Mouse (Mus musculus) megakaryocyte-erythroid progenitor cell, adult 5-6 weeks (primary cell): ENCODE measurements at regions not wholly inside any gene's neighbourhood (a gene's known extent, or its start where the extent isn't known, plus 50 kb on each side); places are given as distances from the start of the nearest gene placed in this dataset.

Experiments used
- ATAC-seq: replicated peaks from 2 replicates; pipeline ENCODE4 v1.8.0; 2016; ENCODE audit warnings: mild to moderate bottlenecking, inconsistent platforms; ENCODE audit not compliant: severe bottlenecking, poor library complexity, low FRiP score, low TSS enrichment

DNA sequence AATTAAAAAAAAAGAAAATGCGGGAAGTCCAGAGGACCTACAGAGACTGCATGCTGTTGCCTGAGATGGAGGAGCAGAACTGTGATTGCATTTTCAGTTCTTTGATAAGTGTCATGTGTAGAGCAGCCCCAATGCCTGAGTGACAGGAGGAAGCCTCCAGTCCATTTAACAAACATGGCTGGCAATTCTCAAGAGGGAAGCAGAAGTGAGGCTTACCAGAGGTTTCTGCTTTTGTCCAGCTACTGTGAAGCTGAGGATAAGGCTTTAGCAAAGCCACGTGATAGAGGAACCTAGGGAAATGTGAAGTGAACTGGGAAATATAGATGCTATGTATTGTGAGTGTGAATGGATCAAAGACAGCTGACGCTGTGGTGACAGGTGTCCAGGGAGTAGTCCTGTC is 56.6 kb downstream of the Sucnr1 start:
- ATAC-seq = no peak

DNA sequence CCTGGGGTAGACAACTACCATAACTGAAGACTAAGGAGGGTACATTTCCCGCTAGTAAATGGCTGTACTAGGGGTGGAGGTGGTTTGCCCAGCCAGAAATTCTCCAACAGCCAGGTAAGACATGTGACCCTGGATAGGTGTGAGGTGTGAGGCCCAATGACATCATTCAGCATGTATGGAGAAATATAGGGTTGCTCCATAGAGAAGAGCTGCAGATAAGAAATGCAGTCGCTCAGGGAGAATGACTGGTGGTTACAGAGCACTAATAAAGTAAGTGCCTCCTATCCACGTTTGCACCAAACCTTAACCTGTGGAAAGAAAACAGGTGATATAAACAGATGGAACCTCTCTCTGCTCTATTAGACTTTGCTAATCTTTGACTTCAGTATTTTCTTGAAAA is 78.2 kb downstream of the Sucnr1 start:
- no peak for ATAC-seq

DNA sequence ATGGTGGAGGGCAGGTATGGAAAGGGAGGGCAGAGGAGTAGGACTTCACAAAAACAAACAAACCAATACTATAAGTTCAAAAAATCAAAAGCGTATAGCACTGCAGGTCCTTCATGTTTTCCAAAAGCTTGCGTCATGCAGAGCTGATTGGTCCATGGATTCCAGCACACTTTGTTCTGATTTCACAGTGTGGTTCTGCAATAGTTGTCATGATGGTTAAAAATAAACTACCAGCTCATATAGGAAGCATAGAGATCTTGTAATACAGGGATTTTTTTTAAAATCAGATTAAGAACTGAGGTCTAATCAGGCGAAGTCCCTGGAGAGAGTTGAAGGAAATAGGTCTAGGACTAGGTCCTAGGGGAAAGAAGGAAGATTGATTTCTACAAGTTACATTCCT is 86.0 kb downstream of the Sucnr1 start:
- no peak for ATAC-seq

DNA sequence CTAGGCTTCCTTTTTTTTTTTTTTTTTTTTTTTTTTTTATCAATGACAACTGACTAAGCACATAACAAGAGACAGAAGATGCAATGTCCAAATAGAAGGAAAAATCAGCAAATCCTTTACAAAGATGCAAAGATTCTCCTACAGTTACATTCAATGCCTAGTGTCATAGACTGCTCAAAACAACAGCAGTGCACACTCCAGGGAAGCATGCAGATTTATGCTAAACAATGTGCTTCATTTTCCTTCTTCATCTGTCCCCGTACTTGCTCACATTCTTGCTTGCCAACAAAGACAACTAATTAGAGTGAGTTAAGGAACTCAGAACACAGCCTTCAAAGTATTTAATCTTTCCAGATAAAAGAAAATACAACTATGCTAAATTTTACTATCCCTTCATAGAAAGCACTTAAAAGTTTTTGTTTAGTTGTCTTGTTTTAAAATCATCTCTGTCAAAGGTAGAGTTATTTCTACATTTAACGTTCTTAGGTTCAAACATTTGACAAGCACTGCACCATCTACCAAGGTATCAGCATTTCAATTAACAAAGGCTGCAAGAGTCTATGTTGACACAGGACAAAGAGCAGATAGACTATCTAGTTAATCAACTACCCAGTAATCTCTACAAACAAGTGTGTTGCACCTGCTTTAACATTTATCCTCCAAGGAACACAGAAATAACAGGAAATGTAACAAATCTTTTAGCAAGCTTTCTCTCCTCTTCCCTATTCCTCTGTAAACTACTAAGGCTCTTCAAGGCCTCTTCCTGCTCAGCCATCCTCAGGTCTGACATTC is 86.7 kb downstream of the Sucnr1 start:
- ATAC-seq = no peak

DNA sequence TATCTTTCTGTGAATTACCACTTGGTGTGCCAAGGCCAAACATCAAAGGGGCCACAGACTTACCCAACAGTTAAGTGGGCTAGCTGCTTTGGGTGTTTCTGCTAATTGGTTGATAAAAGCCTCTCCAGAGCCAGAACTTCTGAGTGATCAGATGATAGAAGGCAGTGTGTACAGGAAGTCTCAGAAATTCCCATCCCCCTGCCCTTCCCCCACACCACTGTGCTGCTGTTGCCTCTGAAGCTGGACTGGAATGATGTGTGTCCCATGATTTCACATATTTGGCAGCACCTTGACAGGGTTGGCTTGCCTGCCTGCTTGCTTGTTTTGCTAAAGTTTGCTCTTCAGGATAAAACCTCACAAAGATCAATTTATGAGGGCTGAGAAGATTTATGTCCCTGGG is 87.9 kb downstream of the Sucnr1 start:
- no peak for ATAC-seq

- no peak for ATAC-seq
Observed at GRCm38 (mm10) chr3:60184481-60184880, 102.8 kb downstream of the Sucnr1 start.

DNA sequence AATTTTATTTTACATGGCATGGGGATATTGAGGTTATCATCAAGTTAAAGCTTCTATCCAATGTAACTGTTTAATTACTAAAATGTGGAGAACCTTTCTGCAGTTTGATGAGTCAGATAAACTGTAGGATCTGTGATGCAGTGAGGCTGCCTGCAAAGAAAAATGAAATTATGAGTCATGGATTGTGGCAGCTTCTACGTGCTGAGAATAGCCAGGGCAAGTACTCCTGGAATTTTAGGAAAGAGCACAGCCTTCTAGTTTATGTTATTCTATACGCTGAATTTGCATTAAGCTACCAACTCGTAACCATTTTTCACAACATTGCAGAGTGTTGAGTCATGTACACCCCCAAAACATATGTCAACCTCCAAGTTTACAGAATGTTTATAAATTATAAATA is 114.4 kb downstream of the Sucnr1 start:
- no peak for ATAC-seq

- ATAC-seq = no peak
Observed at GRCm38 (mm10) chr3:60207936-60208335, 126.3 kb downstream of the Sucnr1 start.

GRCm38 (mm10) chr3:60218938-60219337 is 137.3 kb downstream of the Sucnr1 start:
- no peak for ATAC-seq

DNA sequence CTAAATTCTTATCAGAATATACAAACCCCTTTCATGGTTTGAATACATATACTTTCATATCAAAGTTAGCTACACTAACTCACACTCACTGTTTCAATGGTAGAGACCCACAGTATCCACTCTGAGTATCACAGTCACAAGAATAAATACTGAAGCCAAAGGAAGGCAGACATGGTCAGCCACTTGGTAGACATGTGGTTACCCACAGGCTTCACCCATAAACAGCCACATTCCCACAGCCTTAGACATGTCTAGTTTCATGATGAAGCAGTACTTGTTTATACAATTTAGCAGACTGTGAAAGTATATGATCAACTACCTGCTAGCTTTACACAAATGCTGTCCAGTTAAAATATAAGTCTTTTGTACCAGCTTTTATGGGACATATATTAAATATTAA is 159.0 kb downstream of the Sucnr1 start:
- ATAC-seq = no peak

GRCm38 (mm10) chr3:60266666-60267415 is 185.2 kb downstream of the Sucnr1 start:
- no peak for ATAC-seq

DNA sequence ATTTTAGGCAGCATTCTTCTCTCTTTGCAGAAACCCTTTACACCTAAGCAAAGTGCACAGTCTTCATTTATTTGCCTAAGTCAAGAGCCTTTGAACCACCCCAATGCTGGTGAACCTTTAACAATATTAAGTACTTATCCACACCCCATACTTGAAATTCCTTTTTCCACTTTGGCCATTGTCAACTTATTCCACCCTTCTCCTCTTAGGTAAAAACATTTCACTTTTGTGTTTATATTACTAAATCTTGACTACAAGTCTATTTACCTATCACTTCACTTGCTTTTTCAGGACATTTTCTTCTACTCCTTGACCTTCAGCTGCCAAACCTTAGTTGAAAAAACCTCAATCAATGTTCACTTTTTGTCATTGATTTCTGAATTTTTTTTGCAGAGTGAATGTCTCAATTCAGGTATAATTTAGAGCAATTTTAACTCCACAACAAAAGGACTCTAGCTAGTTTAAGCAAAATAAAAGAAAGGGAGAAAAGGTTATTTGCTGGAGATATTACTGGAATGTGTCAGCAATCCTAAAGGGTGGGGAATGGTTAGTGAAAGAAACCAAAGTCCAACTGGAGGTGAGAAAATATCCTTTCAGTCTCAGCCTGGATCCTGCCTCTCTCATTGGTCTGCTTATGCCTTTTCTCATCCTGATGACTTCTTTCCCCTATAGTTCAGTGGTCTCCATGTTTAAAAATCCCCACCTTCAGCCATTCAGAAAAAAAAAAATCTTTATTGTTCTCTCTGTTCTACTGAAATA is 185.9 kb downstream of the Sucnr1 start:
- ATAC-seq = no peak

DNA sequence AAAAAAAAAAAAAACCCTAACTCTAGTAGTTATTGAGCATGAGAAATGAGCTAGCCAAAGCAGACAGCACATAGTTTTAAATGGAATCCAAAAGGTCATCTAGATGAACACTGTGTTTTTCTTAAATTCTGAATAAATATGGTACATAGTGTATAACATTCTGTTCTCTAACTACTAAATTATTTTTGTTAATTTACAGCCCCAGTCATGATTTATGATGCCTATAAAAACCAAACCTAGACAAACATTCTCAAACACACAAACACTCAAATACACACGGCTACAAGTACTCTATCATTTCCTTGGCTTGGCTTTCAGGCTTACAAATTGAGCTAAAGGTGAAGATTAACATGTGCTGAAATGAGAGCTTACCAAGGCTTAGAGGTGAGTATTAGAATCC is 188.8 kb downstream of the Sucnr1 start:
- no peak for ATAC-seq

DNA sequence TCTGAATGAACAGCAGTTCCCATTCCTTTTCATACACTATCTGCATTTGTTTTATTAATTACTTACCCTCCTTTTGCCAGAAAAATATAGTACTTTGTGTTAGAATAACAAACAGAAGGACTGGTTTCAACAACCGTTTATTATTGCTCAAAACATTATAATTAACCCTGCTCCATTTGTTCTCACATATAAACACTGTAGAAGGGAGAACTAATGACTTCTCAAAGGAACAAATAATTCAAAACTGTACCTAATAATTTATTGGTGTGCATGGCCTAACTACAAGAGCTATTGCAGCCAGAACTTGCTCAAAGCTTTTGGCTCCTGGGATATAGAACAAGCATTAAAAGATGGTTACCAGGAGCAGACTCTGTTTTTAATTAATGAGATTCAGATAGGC is 192.1 kb downstream of the Sucnr1 start:
- no peak for ATAC-seq

GRCm38 (mm10) chr3:60275249-60275838 is 193.7 kb downstream of the Sucnr1 start:
- no peak for ATAC-seq

- no peak for ATAC-seq
Observed at GRCm38 (mm10) chr3:60277791-60278190, 194.8 kb upstream of the Mbnl1 start.

DNA sequence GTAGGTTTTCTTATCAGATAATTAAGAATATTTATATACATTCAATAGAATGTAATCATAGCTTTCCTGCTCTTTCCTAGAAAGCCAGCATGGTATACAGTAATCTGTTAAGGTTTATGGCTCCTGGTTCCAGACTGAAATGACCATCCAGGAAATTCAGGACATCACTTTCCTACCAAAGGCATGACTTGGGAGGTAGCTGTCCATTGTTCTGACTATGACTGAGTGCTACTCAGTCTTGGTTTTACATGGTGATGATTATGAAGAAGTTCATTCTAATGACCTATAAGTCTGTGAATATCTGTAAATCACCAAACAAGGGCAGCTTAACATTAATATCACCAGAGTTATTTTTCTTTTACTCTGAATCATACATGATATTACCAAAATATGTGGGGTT is 191.4 kb upstream of the Mbnl1 start:
- ATAC-seq = no peak

- no peak for ATAC-seq
Observed at GRCm38 (mm10) chr3:60281959-60282495, 190.6 kb upstream of the Mbnl1 start.

- ATAC-seq = no peak
Observed at GRCm38 (mm10) chr3:60292142-60292541, 180.5 kb upstream of the Mbnl1 start.

- no peak for ATAC-seq
Observed at GRCm38 (mm10) chr3:60292940-60293339, 179.7 kb upstream of the Mbnl1 start.
